Mouse (Mus musculus): ENCODE measurements around the gene Tomt. TPM values are rescaled to one million over a fixed set of nuclear protein-coding genes. Genes with fewer than 3 reads are reported as not detected.

Tomt gene
- polyA plus RNA-seq, 1 experiment: not detected

GRCm38 (mm10) chr7:101911982-101912381 lies 5.8 kb upstream of the Tomt start:
- no peak overlapping the region for H3K27ac ChIP-seq (ENCODE audit: control insufficient read depth, insufficient read depth, low read depth, low read length, poor library complexity)
- TF ChIP-seq CTCF (IDR thresholded peaks at IDR 0.05; ENCODE audit: control insufficient read depth, insufficient read depth, low read length): peak; percentile 28; the same call in 1 of the 2 replicates
- no peak for TF ChIP-seq POLR2A (IDR thresholded peaks at IDR 0.05; ENCODE audit: borderline replicate concordance, control insufficient read depth, low read depth, low read length)
- no peak overlapping the region for H3K4me3 ChIP-seq (replicated peaks; ENCODE audit: control insufficient read depth, low read depth, low read length)
- H3K4me1 ChIP-seq (ENCODE audit: control insufficient read depth, insufficient read depth, low read length): peaks cover 2% of the 10 kb centered on the region
- WGBS: 80% methylated on average over 3 of the region's 3 CpGs

DNA sequence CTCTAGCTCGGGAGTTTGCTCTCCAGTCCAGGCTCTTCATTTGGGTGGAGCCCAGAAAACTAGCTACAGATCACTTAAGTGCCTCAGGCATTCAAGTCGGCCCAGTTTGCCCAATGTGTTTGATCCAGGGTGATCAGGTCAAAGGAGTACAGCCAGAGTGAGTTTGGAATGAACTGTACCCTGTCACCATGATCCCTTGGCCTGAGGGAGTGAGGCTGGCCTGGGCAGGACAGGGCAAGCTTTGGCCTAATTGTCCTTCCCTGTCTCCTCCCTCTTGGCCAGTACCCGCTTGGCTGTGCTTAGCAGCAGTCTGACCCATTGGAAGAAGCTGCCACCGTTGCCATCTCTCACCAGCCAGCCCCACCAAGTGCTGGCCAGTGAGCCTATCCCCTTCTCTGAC lies 4.0 kb upstream of the Tomt start:
- Histone ChIP-seq H3K27ac (ENCODE audit: control insufficient read depth, insufficient read depth, low read depth, low read length, poor library complexity) (no peak overlapping the region), H3K4me3 (replicated peaks; ENCODE audit: control insufficient read depth, low read depth, low read length) (no peak overlapping the region), H3K4me1 (ENCODE audit: control insufficient read depth, insufficient read depth, low read length) (peaks cover 4% of the 10 kb centered on the region; the same call in 1 of the 2 replicates)
- TF ChIP-seq POLR2A (IDR thresholded peaks at IDR 0.05; ENCODE audit: borderline replicate concordance, control insufficient read depth, low read depth, low read length) (no peak), CTCF (IDR thresholded peaks at IDR 0.05; ENCODE audit: control insufficient read depth, insufficient read depth, low read length) (no peak)
- 88% methylated on average over 4 of the region's 4 CpGs for WGBS

- TF ChIP-seq CTCF (IDR thresholded peaks at IDR 0.05; ENCODE audit: control insufficient read depth, insufficient read depth, low read length) (no peak), POLR2A (IDR thresholded peaks at IDR 0.05; ENCODE audit: borderline replicate concordance, control insufficient read depth, low read depth, low read length) (no peak)
Measured at GRCm38 (mm10) chr7:101908367-101908766, 2.2 kb upstream of the Tomt start.

GRCm38 (mm10) chr7:101906696-101907095 lies 537 bp upstream of the Tomt start:
- peaks cover 4% of the 10 kb centered on the region; the same call in 1 of the 2 replicates for H3K4me1 ChIP-seq (ENCODE audit: control insufficient read depth, insufficient read depth, low read length)
- 2% methylated on average over 8 of the region's 8 CpGs for WGBS
- H3K27ac ChIP-seq (ENCODE audit: control insufficient read depth, insufficient read depth, low read depth, low read length, poor library complexity): peak overlapping the region; percentile 99
- TF ChIP-seq POLR2A (IDR thresholded peaks at IDR 0.05; ENCODE audit: borderline replicate concordance, control insufficient read depth, low read depth, low read length) (no peak), CTCF (IDR thresholded peaks at IDR 0.05; ENCODE audit: control insufficient read depth, insufficient read depth, low read length) (no peak)
- H3K4me3 ChIP-seq (replicated peaks; ENCODE audit: control insufficient read depth, low read depth, low read length): peak overlapping the region; percentile 82

More at GRCm38 (mm10) chr7:101908367-101908766, 2.2 kb upstream of the Tomt start:
- Histone ChIP-seq H3K27ac (ENCODE audit: control insufficient read depth, insufficient read depth, low read depth, low read length, poor library complexity) (peak overlapping the region; percentile 60), H3K4me1 (ENCODE audit: control insufficient read depth, insufficient read depth, low read length) (peaks cover 4% of the 10 kb centered on the region; the same call in 1 of the 2 replicates), H3K4me3 (replicated peaks; ENCODE audit: control insufficient read depth, low read depth, low read length) (no peak overlapping the region)
- 24% methylated on average over 4 of the region's 4 CpGs for WGBS

GRCm38 (mm10) chr7:101905561-101906286 lies 435 bp downstream of the Tomt start, which contains the start of gene Lamtor1:
TSS of gene Lamtor1 (plus strand) at chr7:101905904.
- Histone ChIP-seq H3K4me1 (ENCODE audit: control insufficient read depth, insufficient read depth, low read length) (peaks cover 4% of the 10 kb centered on the region; the same call in 1 of the 2 replicates), H3K4me3 (replicated peaks; ENCODE audit: control insufficient read depth, low read depth, low read length) (peak within 1 kb of the TSS; percentile 82), H3K27ac (ENCODE audit: control insufficient read depth, insufficient read depth, low read depth, low read length, poor library complexity) (peak within 1 kb of the TSS; percentile 99)
- TF ChIP-seq POLR2A (IDR thresholded peaks at IDR 0.05; ENCODE audit: borderline replicate concordance, control insufficient read depth, low read depth, low read length) (peak; percentile 64; the same call in 1 of the 2 replicates), CTCF (IDR thresholded peaks at IDR 0.05; ENCODE audit: control insufficient read depth, insufficient read depth, low read length) (no peak)
- WGBS: under 1% methylated on average over 61 of the region's 61 CpGs

DNA sequence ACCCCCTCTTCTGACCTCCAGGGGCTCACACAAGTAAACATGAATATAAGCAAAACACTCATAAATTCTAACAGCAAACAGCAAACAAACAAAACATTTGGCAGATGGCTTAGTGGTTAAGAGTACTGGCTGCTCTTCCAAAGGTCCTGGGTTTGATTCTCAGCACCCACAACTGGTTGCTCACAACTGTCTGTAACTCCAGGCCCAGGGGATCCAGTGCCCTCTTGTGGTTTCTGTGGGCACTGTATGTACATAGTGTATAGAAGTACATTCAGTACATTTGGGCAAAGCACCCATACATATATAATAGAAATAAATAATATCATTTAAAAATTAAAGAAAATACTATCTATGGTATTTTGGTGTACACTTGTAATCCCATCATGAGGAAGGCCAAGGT lies 3.3 kb downstream of the Tomt start:
- TF ChIP-seq CTCF (IDR thresholded peaks at IDR 0.05; ENCODE audit: control insufficient read depth, insufficient read depth, low read length) (no peak), POLR2A (IDR thresholded peaks at IDR 0.05; ENCODE audit: borderline replicate concordance, control insufficient read depth, low read depth, low read length) (no peak)
- H3K4me1 ChIP-seq (ENCODE audit: control insufficient read depth, insufficient read depth, low read length): peaks cover 6% of the 10 kb centered on the region
- no peak overlapping the region for H3K4me3 ChIP-seq (replicated peaks; ENCODE audit: control insufficient read depth, low read depth, low read length)
- H3K27ac ChIP-seq (ENCODE audit: control insufficient read depth, insufficient read depth, low read depth, low read length, poor library complexity): no peak overlapping the region

DNA sequence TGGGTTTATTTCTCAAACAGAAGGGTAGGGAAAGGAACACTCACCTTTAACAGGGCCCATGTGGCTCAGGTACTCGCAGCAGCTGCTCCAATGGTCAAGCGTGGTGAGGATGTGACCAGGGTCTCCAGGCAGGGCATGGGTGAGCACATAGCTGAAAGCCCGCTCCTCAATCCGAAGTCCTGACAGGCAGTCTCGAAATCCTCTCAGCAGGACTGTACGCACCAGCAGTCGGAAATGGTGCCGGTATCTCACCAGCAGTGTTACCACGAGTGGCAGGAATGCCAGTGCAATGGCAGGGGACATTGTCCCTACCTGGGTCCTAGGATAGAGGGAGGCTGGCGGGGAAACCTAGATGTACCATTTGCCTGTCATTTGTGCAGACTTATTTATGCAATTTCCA lies 4.2 kb downstream of the Tomt start:
- TF ChIP-seq CTCF (IDR thresholded peaks at IDR 0.05; ENCODE audit: control insufficient read depth, insufficient read depth, low read length) (no peak), POLR2A (IDR thresholded peaks at IDR 0.05; ENCODE audit: borderline replicate concordance, control insufficient read depth, low read depth, low read length) (no peak)
- Histone ChIP-seq H3K4me1 (ENCODE audit: control insufficient read depth, insufficient read depth, low read length) (peaks cover 6% of the 10 kb centered on the region), H3K27ac (ENCODE audit: control insufficient read depth, insufficient read depth, low read depth, low read length, poor library complexity) (no peak overlapping the region), H3K4me3 (replicated peaks; ENCODE audit: control insufficient read depth, low read depth, low read length) (no peak overlapping the region)
- WGBS: 85% methylated on average over 10 of the region's 10 CpGs

DNA sequence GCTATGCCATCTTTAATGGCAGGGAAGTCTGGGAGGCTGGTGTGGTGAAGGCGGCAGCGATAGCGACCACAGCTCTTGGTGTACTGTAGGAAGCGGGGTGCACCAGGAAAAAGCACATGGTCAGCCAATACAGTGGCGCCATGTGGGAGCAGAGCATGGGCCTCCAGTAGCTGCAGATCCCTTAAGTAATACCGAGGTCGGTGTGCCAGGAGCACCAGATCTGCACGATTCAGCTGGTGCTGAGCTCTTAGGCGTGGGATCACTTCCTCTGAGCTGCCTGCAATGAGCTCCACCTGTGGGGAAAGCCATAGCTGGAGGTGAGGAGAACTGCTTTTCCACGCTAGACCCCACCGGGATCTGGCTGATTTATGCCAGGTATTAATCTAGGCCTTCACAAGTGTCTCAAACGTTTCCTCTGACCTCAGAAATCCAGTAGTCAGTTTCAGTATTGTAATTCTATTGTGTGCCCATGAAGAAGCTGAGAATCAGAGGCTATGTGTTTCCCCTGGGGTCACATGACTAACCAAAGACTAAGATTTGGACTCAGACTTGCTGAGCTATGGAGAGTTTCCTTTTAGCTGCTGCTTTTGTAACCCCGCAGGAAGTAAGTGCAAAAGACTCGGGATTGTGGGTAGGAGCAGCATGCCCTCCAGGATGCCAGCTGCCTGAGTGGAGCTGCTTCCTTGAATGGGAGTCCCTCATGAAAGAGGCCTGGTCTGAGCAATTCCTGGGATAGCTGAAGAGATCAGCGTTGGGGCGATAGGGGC lies 5.6 kb downstream of the Tomt start:
- no peak for TF ChIP-seq CTCF (IDR thresholded peaks at IDR 0.05; ENCODE audit: control insufficient read depth, insufficient read depth, low read length)
- no peak for TF ChIP-seq POLR2A (IDR thresholded peaks at IDR 0.05; ENCODE audit: borderline replicate concordance, control insufficient read depth, low read depth, low read length)
- Histone ChIP-seq H3K4me1 (ENCODE audit: control insufficient read depth, insufficient read depth, low read length) (peaks cover 3% of the 10 kb centered on the region), H3K4me3 (replicated peaks; ENCODE audit: control insufficient read depth, low read depth, low read length) (no peak overlapping the region), H3K27ac (ENCODE audit: control insufficient read depth, insufficient read depth, low read depth, low read length, poor library complexity) (no peak overlapping the region)
- WGBS: 74% methylated on average over 16 of the region's 16 CpGs
